Mouse (Mus musculus) neural tube, embryonic 12.5 days (tissue): Measurements from ENCODE around the gene Rap2b. TPM values are rescaled to one million over a fixed set of nuclear protein-coding genes. Genes with fewer than 3 reads are reported as not detected.

ENCODE experiments used
- ATAC-seq: fragments of 200-750 bp; cut with Nextera tagmentation; 2 replicates; pipeline ENCODE4 v1.8.0; 2017; ENCODE audit warnings: low read depth, mild to moderate bottlenecking, moderate TSS enrichment, moderate library complexity; ENCODE audit not compliant: low FRiP score
- H3K27ac ChIP-seq: fragments of 300-500 bp; sonication (generic); 2 replicates; pipeline ENCODE4 v1.5.1; 2016
- H3K27me3 ChIP-seq: fragments of 300-500 bp; sonication (generic); replicated peaks from 2 replicates; pipeline ENCODE4 v1.6.1; 2016; ENCODE audit warnings: mild to moderate bottlenecking
- H3K36me3 ChIP-seq: fragments of 300-500 bp; sonication (generic); 2 replicates; pipeline ENCODE4 v1.6.1; 2016; ENCODE audit warnings: mild to moderate bottlenecking
- H3K4me1 ChIP-seq: fragments of 300-500 bp; sonication (generic); 2 replicates; pipeline ENCODE4 v1.6.1; 2016
- H3K4me2 ChIP-seq: fragments of 300-500 bp; sonication (generic); replicated peaks from 2 replicates; pipeline ENCODE4 v1.6.1; 2016; ENCODE audit warnings: mild to moderate bottlenecking
- H3K4me3 ChIP-seq: fragments of 300-500 bp; sonication (generic); 2 replicates; pipeline ENCODE4 v1.5.1; 2016
- H3K9ac ChIP-seq: fragments of 300-500 bp; sonication (generic); 2 replicates; pipeline ENCODE4 v1.6.1; 2016; ENCODE audit warnings: mild to moderate bottlenecking
- H3K9me3 ChIP-seq: fragments of 300-500 bp; sonication (generic); 2 replicates; pipeline ENCODE4 v1.6.1; 2016; ENCODE audit warnings: mild to moderate bottlenecking
- WGBS: fragments of 180-500 bp; shearing (Covaris S2); methylation state at CpG from one replicate; pipeline ENCODE4 v1.1.7; 2016; 5-methylcytosine and 5-hydroxymethylcytosine counted together
- polyA plus RNA-seq: library from polyadenylated mRNA; unstranded; fragments of >200 nt; fragmentation: Nextera tagmentation; extraction: Ambion mirVana; gene quantifications from 2 replicates; pipeline ENCODE4 v1.2.1, GENCODE M21; 2016

Gene Rap2b
- polyA plus RNA-seq, 1 experiment from 2014 or later: 13.6 TPM

GRCm38 (mm10) chr3:61393520-61393919, 32.1 kb downstream of the Rap2b start:
- Histone ChIP-seq H3K9ac (no peak overlapping the region), H3K27me3 (no peaks in the 10 kb centered on the region), H3K36me3 (no peaks in the 10 kb centered on the region), H3K27ac (no peak overlapping the region), H3K4me3 (no peak overlapping the region), H3K4me2 (no peak overlapping the region), H3K9me3 (no peaks in the 10 kb centered on the region), H3K4me1 (no peaks in the 10 kb centered on the region)
- no peak for ATAC-seq
- 60% methylated on average over 3 of the region's 3 CpGs for WGBS

GRCm38 (mm10) chr3:61395382-61395781, 33.9 kb downstream of the Rap2b start:
- WGBS: 88% methylated on average over 3 of the region's 3 CpGs
- H3K4me3 ChIP-seq: no peak overlapping the region
- no peak overlapping the region for H3K27ac ChIP-seq
- H3K36me3 ChIP-seq: no peaks in the 10 kb centered on the region
- ATAC-seq: no peak
- no peak overlapping the region for H3K4me2 ChIP-seq
- no peaks in the 10 kb centered on the region for H3K4me1 ChIP-seq
- H3K9me3 ChIP-seq: no peaks in the 10 kb centered on the region
- H3K27me3 ChIP-seq: no peaks in the 10 kb centered on the region
- no peak overlapping the region for H3K9ac ChIP-seq

- no peak overlapping the region for H3K27ac ChIP-seq
Observed at GRCm38 (mm10) chr3:61396728-61397127, 35.3 kb downstream of the Rap2b start.

GRCm38 (mm10) chr3:61400823-61401387, 39.5 kb downstream of the Rap2b start:
- Histone ChIP-seq H3K36me3 (no peaks in the 10 kb centered on the region), H3K27ac (no peak overlapping the region), H3K27me3 (no peaks in the 10 kb centered on the region), H3K9ac (no peak overlapping the region), H3K9me3 (no peaks in the 10 kb centered on the region), H3K4me3 (no peak overlapping the region), H3K4me2 (no peak overlapping the region), H3K4me1 (no peaks in the 10 kb centered on the region)
- no peak for ATAC-seq
- 72% methylated on average over 1 of the region's 1 CpGs for WGBS

More at GRCm38 (mm10) chr3:61396728-61397127, 35.3 kb downstream of the Rap2b start:
- H3K4me1 ChIP-seq: no peaks in the 10 kb centered on the region
- no peaks in the 10 kb centered on the region for H3K9me3 ChIP-seq
- no peaks in the 10 kb centered on the region for H3K27me3 ChIP-seq
- H3K9ac ChIP-seq: no peak overlapping the region
- 18% methylated on average over 2 of the region's 2 CpGs for WGBS
- no peak overlapping the region for H3K4me3 ChIP-seq
- H3K36me3 ChIP-seq: no peaks in the 10 kb centered on the region
- H3K4me2 ChIP-seq: no peak overlapping the region
- ATAC-seq: 0 out of 2 replicates have a peak, but pooled peaks have one; percentile 21

- no peaks in the 10 kb centered on the region for H3K9me3 ChIP-seq
Observed at GRCm38 (mm10) chr3:61406921-61407320, 45.5 kb downstream of the Rap2b start.

GRCm38 (mm10) chr3:61409683-61410082, 48.2 kb downstream of the Rap2b start:
- no peak for ATAC-seq
- WGBS: 87% methylated on average over 6 of the region's 6 CpGs
- H3K4me3 ChIP-seq: no peak overlapping the region
- H3K36me3 ChIP-seq: no peaks in the 10 kb centered on the region
- H3K4me1 ChIP-seq: no peaks in the 10 kb centered on the region
- H3K9me3 ChIP-seq: no peaks in the 10 kb centered on the region
- H3K4me2 ChIP-seq: no peak overlapping the region
- no peak overlapping the region for H3K9ac ChIP-seq
- H3K27me3 ChIP-seq: no peaks in the 10 kb centered on the region
- H3K27ac ChIP-seq: no peak overlapping the region

More at GRCm38 (mm10) chr3:61406921-61407320, 45.5 kb downstream of the Rap2b start:
- Histone ChIP-seq H3K4me2 (no peak overlapping the region), H3K27me3 (no peaks in the 10 kb centered on the region), H3K4me3 (no peak overlapping the region), H3K27ac (no peak overlapping the region), H3K4me1 (no peaks in the 10 kb centered on the region), H3K36me3 (no peaks in the 10 kb centered on the region), H3K9ac (no peak overlapping the region)
- WGBS: 75% methylated on average over 4 of the region's 4 CpGs
- ATAC-seq: no peak

GRCm38 (mm10) chr3:61415883-61416282, 54.4 kb downstream of the Rap2b start:
- WGBS: 68% methylated on average over 1 of the region's 1 CpGs
- Histone ChIP-seq H3K27me3 (no peaks in the 10 kb centered on the region), H3K27ac (no peak overlapping the region), H3K4me1 (no peaks in the 10 kb centered on the region), H3K36me3 (no peaks in the 10 kb centered on the region), H3K4me3 (no peak overlapping the region), H3K9ac (no peak overlapping the region), H3K4me2 (no peak overlapping the region), H3K9me3 (no peaks in the 10 kb centered on the region)
- ATAC-seq: no peak

Other genes with a start within 250 kb of the Rap2b start
- not detected in 2 replicates for gene B430305J03Rik, start 4.3 kb downstream of the Rap2b start, polyA plus RNA-seq